Mouse (Mus musculus) macrophage (primary cell): ENCODE results near the gene Pard6b. TPM values are rescaled to one million over a fixed set of nuclear protein-coding genes. Genes with fewer than 3 reads are reported as not detected.
"Not testable (repeated sequence)": the region's sequence is repeated elsewhere in the genome, so short reads cannot be mapped to it uniquely, and the experiment has no call there.

ENCODE experiments used
- H3K27ac ChIP-seq: fragments of 350-480 bp; formaldehyde crosslinking; 2 replicates; pipeline ENCODE4 v1.9.0; 2021
- H3K36me3 ChIP-seq: fragments of 350-480 bp; formaldehyde crosslinking; 2 replicates; pipeline ENCODE4 v1.9.0; 2021; ENCODE audit errors: inconsistent target
- H3K4me3 ChIP-seq: fragments of 350-480 bp; formaldehyde crosslinking; 2 replicates; pipeline ENCODE4 v1.9.0; 2021; ENCODE audit errors: inconsistent target
- H3K79me2 ChIP-seq: fragments of 350-480 bp; formaldehyde crosslinking; 2 replicates; pipeline ENCODE4 v1.9.0; 2021; ENCODE audit errors: inconsistent target
- WGBS: methylation state at CpG from one replicate; pipeline ENCODE4 v1.1.7; 2026; ENCODE audit warnings: inconsistent platforms; ENCODE audit not compliant: missing documents; 5-methylcytosine and 5-hydroxymethylcytosine counted together
- polyA plus RNA-seq: library from polyadenylated mRNA; stranded (reverse); fragments of 250-400 nt; gene quantifications from 3 replicates; pipeline ENCODE4 v1.2.4, GENCODE M21; 2018; ENCODE audit warnings: inconsistent platforms

Gene Pard6b
- polyA plus RNA-seq, 1 experiment from 2014 or later = not detected

DNA sequence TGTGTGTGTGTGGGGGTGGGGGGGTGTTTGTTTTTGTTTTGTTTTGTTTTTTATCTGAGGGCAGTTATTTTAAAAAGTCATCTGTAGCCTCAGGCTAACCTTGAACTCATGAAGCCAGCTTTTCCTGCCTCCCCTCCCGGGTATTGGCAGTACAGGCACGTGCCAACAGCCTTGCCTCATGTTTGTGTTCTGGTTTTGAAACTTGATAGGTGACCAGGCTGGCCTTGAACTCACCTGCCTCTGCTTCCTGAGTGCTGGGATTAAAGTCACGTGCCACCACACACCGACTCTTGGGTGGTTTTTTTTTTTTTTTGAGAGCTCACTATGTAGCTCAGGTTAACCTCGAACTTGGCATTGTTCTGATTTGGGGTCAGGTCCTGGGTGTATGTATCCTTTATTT is 21.0 kb downstream of the Pard6b start:
- Histone ChIP-seq H3K4me3 (no peak overlapping the region), H3K27ac (no peak overlapping the region), H3K36me3 (no peaks in the 10 kb centered on the region), H3K79me2 (no peaks in the 10 kb centered on the region)
- 92% methylated on average over 5 of the region's 5 CpGs for WGBS

DNA sequence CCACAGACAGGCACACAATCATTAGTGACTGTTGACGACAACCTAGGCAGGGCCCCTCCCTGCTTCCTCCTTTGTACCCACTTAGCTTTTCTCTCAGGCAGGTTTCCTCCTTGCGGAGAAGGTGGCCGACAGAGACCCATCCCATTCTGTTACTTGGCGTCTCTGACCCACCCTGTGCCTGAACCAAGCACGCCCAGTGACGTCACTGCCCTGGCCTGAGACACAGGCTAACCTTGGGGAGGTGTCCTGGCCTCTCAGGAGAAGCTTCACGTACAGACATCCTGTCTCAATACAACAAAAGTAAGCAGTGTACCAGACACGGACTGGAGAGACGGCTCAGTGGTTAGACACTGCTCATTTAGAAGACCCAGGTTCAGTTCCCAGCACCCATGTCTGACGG is 22.5 kb downstream of the Pard6b start:
- H3K27ac ChIP-seq = no peak overlapping the region
- no peaks in the 10 kb centered on the region for H3K36me3 ChIP-seq
- no peaks in the 10 kb centered on the region for H3K79me2 ChIP-seq
- no peak overlapping the region for H3K4me3 ChIP-seq
- 84% methylated on average over 10 of the region's 10 CpGs for WGBS

DNA sequence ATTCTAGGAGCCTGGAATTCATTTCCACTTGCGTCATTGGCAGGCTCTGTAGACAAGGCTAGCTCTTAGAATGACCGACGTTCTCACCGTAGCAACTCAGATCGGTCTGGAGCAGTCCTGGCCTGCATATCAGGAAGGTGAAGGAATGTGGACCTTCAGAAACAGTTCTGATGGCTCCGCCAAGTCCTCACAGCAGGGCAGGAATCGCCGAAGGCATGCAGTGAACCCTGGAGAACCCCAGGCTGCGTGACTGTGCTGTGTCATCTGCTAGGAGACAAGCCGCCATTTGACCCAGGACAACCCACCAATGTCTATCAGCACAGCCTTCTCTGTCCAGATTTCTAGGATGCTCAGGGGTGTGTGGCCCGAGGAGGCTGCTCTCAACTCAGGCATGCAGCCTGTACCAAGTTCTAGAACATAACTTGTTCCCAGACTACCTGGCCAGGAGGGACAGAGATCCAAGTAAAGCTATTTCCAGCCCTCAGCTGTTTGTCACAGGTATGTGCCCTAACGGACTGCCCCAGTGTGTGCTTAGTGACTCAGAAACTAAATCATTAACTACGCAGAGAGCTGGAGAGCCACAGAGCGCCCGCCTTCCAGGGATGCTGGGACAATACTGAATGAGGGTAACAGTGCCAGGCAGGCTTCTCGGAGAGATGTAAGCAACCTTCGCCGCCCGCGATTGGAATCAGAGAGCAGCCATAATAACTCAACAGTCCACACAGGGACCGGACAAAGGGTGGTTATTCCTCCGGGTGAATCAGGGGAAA is 23.8 kb downstream of the Pard6b start:
- H3K79me2 ChIP-seq = no peaks in the 10 kb centered on the region
- 91% methylated on average over 22 of the region's 22 CpGs for WGBS
- H3K36me3 ChIP-seq = no peaks in the 10 kb centered on the region
- H3K4me3 ChIP-seq = no peak overlapping the region
- H3K27ac ChIP-seq = no peak overlapping the region

DNA sequence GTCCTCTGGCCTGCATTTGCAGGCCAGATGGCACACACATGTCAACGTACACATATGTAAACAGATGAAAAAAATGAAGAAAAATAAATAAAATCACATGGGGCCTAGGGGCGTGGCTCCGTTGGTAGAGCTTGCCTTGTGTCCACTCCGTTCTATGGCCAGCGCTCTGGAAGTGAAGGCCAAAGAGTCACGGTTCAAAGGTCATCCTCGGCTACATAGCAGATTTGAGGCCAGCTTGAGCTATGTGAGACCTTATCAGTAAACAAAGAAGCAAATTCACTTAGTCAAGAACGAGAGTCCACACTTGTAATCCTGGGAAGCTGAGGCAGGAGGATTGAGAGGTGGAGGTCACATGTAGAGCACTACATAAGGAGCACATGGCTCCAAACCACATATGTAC is 24.5 kb downstream of the Pard6b start:
- 96% methylated on average over 8 of the region's 8 CpGs for WGBS
- no peak overlapping the region for H3K27ac ChIP-seq
- no peak overlapping the region for H3K4me3 ChIP-seq
- H3K36me3 ChIP-seq = no peaks in the 10 kb centered on the region
- H3K79me2 ChIP-seq = no peaks in the 10 kb centered on the region

DNA sequence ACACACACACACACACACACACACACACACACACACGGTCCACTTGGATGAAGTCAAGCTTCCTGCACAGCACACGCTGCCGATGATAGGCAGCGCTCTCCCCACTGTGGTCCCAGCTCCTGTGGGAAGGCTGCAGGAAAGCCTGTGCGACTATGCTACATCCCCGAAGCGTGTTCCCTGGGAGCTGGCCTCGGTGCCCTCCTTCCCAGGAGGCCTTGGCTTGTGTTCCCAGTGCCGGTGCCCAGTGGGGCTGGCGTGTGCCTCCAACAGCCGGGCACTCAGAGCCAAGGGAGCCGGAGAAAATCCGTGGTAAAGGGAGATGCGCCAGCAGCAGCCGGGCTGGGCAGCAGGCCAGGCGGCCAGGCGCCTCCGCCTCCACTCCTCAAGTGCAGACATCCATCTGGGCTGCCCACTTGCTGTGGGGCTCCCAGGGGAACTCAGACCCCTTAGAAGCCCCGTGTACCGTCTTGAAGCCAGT is 25.9 kb downstream of the Pard6b start:
- Histone ChIP-seq H3K36me3 (no peaks in the 10 kb centered on the region), H3K4me3 (no peak overlapping the region), H3K27ac (no peak overlapping the region), H3K79me2 (no peaks in the 10 kb centered on the region)
- 74% methylated on average over 19 of the region's 20 CpGs for WGBS

DNA sequence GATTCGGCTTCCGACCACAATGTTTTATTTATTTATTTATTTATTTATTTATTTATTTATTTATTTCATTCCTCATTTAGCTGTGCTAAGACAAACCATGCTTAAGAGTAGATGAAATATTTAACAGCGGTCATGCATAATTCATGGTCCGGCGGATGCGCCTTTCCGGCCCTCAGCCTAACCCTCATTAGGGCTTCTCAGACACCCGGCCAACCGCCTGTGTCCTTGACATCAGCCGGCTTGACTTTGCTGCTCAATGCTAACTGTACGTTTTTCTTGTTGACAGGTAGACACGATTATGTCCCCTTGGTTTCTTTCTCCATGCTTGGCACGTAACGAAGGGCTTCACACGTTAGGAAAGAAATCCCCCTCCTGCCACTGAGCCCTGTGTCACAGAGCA is 26.6 kb downstream of the Pard6b start:
- H3K4me3 ChIP-seq = no peak overlapping the region
- no peaks in the 10 kb centered on the region for H3K79me2 ChIP-seq
- WGBS = 90% methylated on average over 15 of the region's 15 CpGs
- H3K27ac ChIP-seq = no peak overlapping the region
- H3K36me3 ChIP-seq = no peaks in the 10 kb centered on the region

DNA sequence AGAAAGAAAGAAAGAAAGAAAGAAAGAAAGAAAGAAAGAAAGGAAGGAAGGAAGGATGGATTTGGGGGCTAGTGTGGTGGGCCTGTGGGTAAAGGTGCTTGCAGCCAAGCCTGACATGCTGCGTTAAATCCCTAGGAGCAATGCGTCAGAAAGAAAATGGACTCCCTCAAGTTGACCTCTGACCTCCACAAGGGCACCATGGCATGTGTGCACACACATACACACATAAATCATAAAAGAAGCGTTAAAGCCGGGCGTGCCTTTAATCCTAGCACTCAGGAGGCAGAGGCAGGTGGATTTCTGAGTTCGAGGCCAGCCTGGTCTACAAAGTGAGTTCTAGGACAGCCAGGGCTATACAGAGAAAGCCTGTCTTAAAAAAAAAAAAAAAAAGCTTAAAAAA is 27.1 kb downstream of the Pard6b start:
- H3K36me3 ChIP-seq, H3K4me3 ChIP-seq, H3K27ac ChIP-seq, H3K79me2 ChIP-seq: not testable (repeated sequence)
- WGBS = 96% methylated on average over 5 of the region's 6 CpGs

DNA sequence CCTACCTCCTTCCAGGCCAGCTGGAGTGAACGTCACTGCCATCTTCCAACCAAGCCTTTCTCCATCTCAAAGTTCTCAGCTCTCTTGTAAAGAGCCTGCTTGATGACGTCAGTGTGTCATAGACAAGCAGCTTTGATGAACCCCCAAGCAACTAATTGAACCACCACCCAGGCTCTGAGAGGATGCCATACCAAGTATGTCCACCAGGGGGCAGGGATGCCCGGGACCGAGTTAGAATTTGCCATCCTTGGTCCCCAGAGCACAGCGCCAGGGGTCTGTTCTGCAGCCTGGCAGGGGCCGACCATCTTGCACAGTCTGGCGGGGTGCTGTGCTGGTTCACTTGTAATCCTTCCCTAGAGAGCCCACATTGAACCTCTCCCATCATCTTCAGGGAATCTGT is 31.1 kb downstream of the Pard6b start:
- Histone ChIP-seq H3K36me3 (no peaks in the 10 kb centered on the region), H3K4me3 (no peak overlapping the region)
- 15% methylated on average over 7 of the region's 7 CpGs for WGBS

DNA sequence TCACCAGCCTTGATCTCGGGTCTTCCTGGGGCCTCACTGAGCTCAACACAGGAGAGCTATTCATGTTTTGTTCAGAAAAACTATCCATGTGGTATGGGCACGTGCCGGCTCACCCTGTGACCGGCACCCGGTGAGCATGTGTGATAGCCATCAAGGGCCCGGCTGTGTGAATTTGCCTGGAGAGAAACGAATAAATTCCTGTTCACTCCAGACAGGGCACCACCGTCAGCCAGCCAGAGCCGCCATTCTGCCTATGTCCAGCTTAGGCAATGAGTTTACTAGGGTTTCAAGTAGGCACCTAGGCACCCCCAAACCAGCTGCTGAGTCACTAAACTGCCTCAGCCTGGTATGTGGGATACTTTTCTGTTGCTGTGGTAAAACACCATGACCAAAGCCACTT is 32.5 kb downstream of the Pard6b start:
- WGBS = 85% methylated on average over 9 of the region's 9 CpGs
- no peaks in the 10 kb centered on the region for H3K79me2 ChIP-seq
- no peak overlapping the region for H3K4me3 ChIP-seq
- no peaks in the 10 kb centered on the region for H3K36me3 ChIP-seq
- no peak overlapping the region for H3K27ac ChIP-seq

More for the DNA sequence above, 31.1 kb downstream of the Pard6b start:
- Histone ChIP-seq H3K79me2 (no peaks in the 10 kb centered on the region), H3K27ac (no peak overlapping the region)

DNA sequence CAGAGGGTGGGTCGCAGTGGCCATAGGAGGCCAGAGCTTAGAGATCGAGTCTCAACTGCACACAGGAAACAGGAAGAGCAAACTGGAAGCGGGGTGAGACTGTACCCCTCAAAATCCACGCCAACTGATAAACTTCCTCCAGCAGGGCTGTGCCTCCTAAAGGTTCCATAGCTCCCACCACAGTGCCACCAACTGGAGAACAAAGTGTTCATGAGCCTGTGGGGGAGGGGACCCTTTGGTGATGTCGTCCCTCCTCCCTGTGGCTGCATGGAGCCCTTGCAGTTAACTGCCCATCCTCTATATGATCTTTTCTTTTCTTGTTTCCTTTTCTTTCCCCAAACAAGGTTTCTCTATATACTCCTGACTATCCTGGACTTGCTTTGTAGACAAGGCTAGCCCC is 32.9 kb downstream of the Pard6b start:
- Histone ChIP-seq H3K27ac (no peak overlapping the region), H3K79me2 (no peaks in the 10 kb centered on the region), H3K36me3 (no peaks in the 10 kb centered on the region), H3K4me3 (no peak overlapping the region)
- WGBS = 22% methylated on average over 5 of the region's 5 CpGs

DNA sequence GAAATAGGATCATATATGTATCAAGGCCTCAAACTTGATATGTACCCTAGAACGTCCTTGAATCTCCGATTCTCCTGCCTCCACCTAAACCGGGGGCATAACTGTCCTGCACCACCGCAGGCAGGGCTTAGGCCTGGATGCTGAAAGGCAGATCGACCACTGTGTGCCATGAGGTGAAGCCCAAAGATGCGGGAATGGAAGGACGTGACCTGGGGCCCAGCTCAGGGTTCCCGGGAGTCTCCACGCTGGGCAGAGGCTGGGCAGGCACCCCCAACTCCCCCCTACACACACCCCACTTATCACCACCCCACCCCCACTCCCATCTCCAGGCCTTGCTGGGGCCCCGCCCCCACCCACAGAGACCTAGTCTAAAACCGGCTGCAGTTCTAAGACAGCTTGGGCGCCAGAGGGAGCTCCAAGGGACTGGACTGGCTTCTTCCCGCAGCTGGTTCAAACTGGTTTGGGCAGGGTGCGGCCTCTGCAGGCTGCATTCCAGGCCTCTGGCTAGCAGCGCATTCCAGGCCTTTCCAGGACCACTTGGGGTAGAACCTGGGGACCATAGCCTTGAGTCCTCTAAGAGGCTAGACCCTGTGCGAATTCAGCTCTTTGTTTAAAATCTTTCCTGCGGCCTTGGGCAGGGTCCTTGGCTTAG is 34.0 kb downstream of the Pard6b start:
- H3K36me3 ChIP-seq = no peaks in the 10 kb centered on the region
- no peak overlapping the region for H3K27ac ChIP-seq
- 65% methylated on average over 17 of the region's 17 CpGs for WGBS
- no peak overlapping the region for H3K4me3 ChIP-seq
- H3K79me2 ChIP-seq = no peaks in the 10 kb centered on the region

DNA sequence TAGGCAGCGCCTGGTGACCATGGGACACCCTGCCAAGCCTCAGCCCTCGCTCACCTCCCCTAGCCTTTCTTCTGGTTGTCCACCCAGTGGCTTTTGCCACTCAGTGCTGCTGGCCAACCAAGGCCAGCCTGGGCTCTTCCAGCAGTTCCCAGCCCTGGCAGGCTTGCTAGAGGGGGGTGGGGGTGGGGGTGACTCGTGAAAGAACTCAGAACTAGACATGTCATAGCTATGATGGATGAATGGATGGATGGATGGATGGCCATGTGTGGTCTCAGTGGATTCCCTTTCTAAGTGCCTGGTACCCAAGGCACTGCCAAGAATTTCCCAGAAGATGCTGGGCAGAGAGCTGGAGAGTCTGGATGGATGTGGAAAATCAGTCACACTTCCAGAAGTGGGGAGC is 35.0 kb downstream of the Pard6b start:
- 75% methylated on average over 2 of the region's 3 CpGs for WGBS
- H3K27ac ChIP-seq = no peak overlapping the region

DNA sequence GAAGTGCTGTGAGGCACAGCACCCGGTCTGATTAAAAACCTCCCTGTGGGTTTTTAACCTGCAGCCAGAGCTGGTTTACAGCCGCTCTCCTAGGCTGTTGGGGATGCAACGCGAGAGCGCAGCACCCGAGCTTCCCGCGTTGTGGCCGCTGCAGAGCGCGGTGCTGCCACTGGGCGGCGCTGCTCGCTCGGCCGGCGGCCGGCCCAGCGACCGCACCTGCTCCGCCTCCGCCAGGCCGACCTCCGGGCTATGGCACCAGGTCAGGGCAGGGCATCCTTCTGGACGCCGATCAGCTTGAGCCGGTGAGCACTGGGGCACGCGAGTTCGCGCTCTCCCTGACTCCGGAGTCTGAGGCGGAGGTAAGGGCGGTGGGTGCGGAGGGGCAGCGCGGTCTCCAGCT is 36.3 kb downstream of the Pard6b start:
- Histone ChIP-seq H3K27ac (no peak overlapping the region), H3K4me3 (no peak overlapping the region), H3K79me2 (no peaks in the 10 kb centered on the region), H3K36me3 (no peaks in the 10 kb centered on the region)
- 1% methylated on average over 35 of the region's 37 CpGs for WGBS

More for the DNA sequence above, 35.0 kb downstream of the Pard6b start:
- no peak overlapping the region for H3K4me3 ChIP-seq
- H3K79me2 ChIP-seq = no peaks in the 10 kb centered on the region
- H3K36me3 ChIP-seq = no peaks in the 10 kb centered on the region

DNA sequence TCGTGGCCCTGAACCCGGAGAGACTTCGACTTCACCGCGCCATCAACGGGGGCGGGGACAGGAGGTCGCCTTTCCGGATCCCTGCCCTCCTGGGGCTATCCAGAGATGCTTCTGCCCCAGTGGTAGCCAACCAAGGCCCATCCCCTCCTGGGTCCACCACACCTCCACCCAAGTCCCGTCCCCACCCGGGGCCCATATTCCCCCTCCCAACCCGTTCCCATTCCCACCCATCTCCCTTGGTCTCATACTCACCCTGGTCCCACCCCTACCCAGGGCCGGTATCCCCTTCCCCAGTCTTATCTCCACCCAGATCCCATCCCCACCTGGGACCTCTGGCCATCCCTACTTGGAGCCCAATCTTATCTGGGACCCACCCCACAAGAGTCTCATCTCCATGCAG is 36.7 kb downstream of the Pard6b start:
- no peaks in the 10 kb centered on the region for H3K79me2 ChIP-seq
- H3K27ac ChIP-seq = no peak overlapping the region
- H3K36me3 ChIP-seq = no peaks in the 10 kb centered on the region
- 1% methylated on average over 13 of the region's 13 CpGs for WGBS
- H3K4me3 ChIP-seq = no peak overlapping the region

DNA sequence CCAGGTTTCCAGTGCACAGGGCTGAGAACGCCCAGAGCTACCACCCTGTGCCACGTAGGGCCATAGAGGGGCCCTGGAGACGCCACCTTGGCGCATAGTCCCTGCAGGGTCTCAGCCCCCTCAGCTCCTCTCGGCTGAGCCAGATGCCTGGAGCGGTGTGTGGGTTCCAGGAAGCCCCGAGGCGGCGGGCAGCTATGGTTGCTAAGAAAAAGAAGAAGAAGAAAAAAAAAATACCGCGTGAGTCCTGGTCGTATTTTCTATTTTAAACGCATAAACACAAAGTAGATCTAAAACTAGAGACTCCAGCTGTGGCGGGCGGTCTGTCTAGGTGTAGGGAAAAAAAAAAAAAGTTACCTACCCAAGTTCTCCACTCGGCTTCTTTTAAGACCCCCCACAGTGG is 37.2 kb downstream of the Pard6b start:
- WGBS = 13% methylated on average over 16 of the region's 16 CpGs
- H3K4me3 ChIP-seq = no peak overlapping the region
- no peak overlapping the region for H3K27ac ChIP-seq
- H3K79me2 ChIP-seq = no peaks in the 10 kb centered on the region
- H3K36me3 ChIP-seq = no peaks in the 10 kb centered on the region
